Mouse (Mus musculus) heart, postnatal 25 days (tissue): ENCODE data around the gene Foxl1. TPM values are rescaled to one million over a fixed set of nuclear protein-coding genes. Genes with fewer than 3 reads are reported as not detected.
"Not testable (repeated sequence)": the region's sequence is repeated elsewhere in the genome, so short reads cannot be mapped to it uniquely, and the experiment has no call there.

Source experiments
- DNase-seq: peaks from one replicate; pipeline ENCODE4 v3.0.0; 2022; ENCODE audit warnings: low spot score
- intact Hi-C: fragments of 180-260 bp; cut with DNase I; formaldehyde crosslinking; loops from one replicate; pipeline ENCODE4 v1.15.1; 2025
- total RNA-seq, 2 experiments: library from RNA; stranded (reverse); gene quantifications; 2 replicates each; pipeline ENCODE4 v1.2.3; 2021

The Foxl1 gene
- total RNA-seq, 2 experiments from 2014 or later, result 0.16 TPM; not detected in 1

DNA sequence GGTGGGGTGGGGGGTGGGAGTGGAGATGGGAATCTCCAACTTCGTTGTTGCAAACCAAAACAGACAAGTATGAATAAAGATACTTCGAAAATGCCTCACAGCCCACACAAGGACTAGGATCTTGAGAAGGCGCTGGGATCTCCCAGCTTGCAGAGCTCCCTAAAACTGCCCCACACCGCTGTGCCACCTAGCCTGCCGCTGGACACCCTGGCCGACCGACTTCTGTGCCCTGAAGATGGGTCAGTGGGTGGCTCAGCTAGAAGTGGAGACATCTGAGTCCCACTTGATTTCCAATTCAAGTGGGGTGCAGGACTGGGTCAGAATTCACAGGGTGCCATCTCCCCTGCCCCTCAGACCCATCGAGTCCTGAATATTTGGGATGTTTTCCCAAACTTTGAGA, 6.0 kb upstream of the Foxl1 start:
- DNase-seq, result no peak
- intact Hi-C loops, result no loop called here

DNA sequence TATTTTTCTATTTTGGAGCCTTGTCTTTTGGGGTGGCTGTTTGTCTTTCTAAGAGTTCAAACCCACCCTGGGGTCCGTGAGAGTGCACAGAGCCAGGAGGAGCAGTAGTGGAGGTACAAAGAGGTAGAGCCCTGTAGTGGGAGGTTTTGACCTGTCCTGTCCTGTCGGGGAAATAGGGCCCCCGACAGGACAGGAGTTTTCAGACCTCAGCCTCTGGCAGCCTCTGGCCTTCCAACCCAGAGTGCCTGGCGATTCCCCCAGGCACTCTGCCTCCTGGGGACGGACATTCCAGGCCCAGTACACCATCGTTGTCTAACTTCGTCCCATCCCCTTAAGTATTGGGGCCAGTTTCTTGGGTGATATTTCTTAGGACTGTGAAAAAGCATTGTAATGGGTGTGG, 5.4 kb upstream of the Foxl1 start:
- DNase-seq, result no peak
- intact Hi-C loops, result no loop called here

DNA sequence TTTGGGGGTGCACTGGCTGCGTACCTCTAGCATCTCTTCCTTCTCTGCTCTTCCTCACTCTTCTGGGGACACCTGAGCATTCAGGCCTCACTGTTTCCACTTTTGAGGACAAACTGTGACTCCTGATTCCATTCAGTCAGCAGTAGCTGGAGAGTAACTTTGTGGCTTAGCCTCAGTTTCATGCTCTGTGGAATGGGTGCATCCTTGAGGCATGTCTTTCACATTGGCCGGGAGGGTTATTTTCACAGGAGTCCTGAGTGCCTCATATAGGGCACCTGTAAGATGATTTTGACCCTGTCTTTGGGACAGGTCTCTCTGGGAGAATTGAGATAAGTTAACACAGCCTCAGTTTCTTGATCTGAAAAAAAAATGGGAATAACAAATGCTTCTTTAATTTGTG, 4.6 kb upstream of the Foxl1 start:
- intact Hi-C loops, result no loop called here

DNA sequence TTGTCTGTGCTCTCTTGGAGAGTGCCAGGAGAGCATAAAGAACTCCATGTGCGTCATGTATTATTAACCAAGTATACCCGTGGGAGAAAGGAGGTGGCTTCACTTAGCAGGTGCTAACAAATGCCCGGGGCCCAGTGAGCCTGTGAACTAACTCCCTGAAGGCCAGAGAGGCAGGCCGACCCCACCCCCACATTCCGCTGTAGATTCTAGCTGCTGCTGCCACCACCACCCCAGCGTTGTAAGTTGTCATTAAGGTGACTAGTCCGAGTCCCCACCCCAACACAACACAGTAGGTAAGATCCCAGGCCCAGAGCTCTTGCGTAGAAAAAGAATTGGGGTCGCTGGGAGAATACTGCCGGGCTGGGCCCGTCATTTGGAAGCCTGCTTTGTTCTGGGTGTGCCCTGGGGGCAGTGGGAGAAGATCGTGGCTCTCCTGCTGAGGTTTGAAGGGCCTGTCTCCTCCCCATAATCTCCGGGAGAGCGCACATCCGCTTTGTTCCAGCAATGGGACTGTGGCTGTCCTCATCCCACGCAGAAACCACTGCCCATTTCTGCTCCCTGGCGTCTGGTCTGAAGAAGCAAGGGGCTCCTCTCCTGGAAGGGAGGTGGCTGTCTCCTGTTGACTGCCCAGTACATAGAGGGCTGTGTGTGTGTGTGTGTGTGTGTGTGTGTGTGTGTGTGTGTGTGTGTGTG, 3.0 kb upstream of the Foxl1 start:
- DNase-seq, result no peak
- intact Hi-C loops, result loop anchor here (5.0 kb wide), 1 partner anchor 103 kb away; no protein-coding TSS in a partner anchor

More for the DNA sequence above, 4.6 kb upstream of the Foxl1 start:
- no peak for DNase-seq

DNA sequence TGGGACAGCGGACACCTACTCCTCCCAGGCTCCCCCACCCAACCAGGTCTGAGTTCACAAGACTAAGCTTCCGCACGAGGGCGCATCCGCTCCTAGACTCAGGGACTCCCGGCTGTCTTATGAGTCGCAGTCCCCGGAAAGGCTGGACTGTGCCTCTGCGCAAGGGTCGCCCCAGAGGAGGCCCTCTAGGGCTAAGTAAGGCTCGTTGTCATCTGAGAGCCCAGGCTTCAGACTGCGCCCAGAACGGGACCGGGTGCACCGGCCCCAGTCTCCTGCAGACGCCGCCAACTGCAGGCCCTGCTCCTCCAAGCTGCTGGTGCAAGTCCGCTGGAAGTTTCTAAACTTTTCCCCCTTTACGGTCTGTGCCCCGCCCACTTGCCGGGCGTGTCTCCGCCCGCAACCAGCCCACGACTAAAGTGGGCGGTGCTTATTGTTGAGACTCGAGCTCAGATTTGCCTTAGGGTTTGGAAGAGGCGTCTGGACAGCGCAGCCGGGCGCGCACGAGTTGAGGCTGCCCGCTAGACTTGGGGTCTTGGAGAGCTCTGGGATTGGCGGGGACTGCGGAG, 2.3 kb upstream of the Foxl1 start:
- intact Hi-C loops, result loop anchor here (5.0 kb wide), 1 partner anchor 102 kb away; no protein-coding TSS in a partner anchor
- peak; percentile 80 for DNase-seq

DNA sequence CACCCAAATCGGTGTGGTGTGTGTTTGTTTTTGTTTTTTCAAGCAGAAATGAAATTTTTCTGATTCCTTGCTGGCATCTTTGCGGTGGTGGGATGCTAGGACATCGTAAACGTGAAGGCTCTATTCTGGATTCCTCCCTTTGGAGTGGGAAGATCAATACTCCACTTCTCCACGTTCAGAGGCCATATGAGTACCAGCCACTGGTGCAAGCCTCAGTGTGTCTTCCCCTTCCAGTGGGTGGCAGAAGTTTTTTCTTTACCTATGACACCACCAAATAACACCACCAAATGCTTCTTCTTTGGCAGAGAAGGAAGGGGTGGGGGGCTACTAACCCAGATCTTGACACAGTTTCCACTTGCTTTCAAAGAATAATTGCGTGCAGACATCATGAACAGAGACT, 1.5 kb upstream of the Foxl1 start:
- DNase-seq, result no peak
- intact Hi-C loops, result loop anchor here (5.0 kb wide), 1 partner anchor 101 kb away; no protein-coding TSS in a partner anchor

DNA sequence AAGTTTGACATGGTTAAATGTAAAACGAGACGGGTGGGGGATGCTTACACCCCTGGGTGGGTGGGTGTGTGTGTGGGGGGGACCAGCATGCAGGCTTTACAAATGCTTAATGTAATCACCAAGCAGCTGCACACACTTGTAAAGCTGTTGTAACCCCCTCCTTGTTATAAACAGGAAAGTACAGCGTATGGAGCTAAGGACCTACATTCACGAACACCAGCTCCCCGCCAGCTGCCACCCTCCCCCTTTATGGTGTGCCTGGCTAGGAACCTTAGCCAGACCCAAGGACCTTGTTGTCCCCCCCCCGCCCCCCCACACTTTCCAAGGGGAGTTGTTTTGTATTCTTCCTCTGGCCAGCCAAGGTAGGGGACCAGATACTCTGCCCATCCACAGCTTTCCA, 1.0 kb upstream of the Foxl1 start:
- intact Hi-C loops, result loop anchor here (5.0 kb wide), 1 partner anchor 101 kb away; no protein-coding TSS in a partner anchor

DNA sequence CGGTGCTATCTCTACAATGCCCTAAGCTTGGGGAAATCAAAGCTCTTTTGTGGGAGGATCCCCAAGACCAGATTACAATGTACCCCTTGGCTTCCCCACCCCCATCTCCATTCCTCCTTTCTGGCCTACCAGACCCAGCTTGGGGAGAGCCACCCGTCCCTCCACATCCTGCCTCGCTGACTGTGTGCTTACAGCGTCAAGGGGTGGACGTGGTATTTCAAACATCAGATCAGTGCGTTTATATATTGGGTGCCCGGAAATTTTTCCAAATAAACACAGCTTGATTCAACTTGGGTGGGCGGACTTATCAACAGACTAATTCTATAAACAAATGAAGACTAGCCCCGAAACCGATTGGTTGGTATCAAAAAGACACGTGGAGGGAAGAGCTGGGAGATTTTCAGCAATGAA, 444 bp upstream of the Foxl1 start:
- DNase-seq, result no peak
- intact Hi-C loops, result loop anchor here (5.0 kb wide), 1 partner anchor 100 kb away; no protein-coding TSS in a partner anchor

More for the DNA sequence above, 1.0 kb upstream of the Foxl1 start:
- no peak for DNase-seq

DNA sequence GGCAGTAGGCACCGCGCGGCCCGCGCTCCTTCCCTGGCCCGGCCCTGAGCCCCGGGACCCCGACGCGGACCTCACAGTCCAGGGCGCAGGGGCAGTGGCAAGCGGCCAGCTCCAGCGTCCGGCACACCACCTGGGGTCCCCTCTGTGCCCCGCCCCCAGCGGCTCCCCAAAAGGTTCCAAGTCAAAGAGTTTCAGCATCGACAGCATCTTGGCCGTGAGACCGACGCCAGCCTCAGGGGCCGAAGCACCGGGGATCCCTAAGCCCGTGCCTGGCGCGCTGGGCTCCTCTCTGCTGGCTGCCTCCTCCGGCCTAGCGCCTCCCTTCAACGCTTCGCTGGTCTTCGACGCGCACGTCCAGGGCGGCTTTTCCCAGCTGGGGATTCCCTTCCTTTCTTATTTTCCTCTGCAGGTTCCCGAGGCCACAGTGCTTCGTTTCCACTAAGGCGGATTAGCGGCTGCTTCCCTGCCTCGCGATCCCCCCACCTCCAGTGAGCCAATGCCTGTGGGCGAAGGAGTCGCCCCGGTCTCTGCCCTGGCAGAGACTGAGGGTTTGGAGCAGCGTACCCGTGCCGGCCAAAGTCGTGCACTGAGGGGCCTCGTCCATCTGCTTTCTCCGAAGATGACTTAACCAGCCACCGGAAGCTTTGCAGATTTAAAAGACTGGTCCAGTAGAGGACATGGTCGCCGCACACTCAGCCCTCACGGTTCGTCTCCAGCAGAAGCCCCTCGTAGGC, 958 bp downstream of the Foxl1 start:
- DNase-seq, result no peak
- intact Hi-C loops, result loop anchor here (5.0 kb wide), 1 partner anchor 99 kb away; no protein-coding TSS in a partner anchor

DNA sequence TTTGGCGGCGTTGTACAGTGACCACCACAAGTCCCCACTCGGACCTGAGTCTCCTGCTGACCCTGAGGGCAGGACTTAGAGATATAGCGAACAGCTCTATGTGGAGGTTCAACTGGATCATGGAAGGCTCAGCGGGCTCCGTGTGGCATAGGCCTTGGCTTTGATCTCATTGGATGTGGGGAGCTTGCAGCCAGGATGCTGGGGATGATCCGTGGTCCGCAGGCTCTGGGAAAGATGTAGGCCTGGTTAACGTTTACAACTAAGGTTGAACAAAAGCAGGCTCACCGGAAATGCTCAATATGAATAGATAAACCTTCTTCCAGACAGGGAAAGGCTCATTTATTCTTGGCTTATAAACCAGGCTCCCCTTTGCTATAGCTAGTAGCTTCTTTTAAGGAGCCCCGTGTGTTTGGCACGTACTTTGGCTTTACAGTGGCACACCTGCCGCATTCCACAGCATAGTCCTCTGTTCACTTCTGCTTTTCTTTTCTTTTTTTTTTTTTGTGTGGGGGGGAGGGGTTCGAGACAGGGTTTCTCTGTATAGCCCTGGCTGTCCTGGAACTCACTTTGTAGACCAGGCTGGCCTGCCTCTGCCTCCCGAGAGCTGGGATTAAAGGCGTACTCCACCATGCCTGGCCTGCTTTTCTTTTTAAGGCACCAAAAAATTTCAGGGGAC, 1.7 kb downstream of the Foxl1 start:
- DNase-seq, result no peak
- intact Hi-C loops, result loop anchor here (5.0 kb wide), 1 partner anchor 98 kb away; no protein-coding TSS in a partner anchor

DNA sequence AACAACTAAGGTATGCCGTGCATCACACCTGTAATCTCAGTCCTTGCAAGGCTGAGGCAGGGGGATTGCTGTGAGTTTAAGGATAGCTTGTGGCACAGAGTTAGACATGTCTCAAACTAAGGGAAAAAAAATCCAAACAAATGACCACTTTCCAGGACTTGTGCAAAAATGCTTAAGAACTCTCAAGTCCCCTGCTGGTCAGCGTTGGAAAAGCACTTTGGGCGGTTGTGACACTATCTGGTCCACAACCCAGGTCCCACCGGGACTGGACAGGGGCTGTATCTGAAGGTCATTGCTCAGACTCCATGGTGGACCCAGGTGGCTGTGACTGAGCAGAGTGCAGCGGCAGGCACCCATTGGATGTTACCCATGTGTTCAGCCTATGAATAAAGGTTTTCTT, 2.8 kb downstream of the Foxl1 start:
- intact Hi-C loops, result no loop called here
- DNase-seq, result no peak

DNA sequence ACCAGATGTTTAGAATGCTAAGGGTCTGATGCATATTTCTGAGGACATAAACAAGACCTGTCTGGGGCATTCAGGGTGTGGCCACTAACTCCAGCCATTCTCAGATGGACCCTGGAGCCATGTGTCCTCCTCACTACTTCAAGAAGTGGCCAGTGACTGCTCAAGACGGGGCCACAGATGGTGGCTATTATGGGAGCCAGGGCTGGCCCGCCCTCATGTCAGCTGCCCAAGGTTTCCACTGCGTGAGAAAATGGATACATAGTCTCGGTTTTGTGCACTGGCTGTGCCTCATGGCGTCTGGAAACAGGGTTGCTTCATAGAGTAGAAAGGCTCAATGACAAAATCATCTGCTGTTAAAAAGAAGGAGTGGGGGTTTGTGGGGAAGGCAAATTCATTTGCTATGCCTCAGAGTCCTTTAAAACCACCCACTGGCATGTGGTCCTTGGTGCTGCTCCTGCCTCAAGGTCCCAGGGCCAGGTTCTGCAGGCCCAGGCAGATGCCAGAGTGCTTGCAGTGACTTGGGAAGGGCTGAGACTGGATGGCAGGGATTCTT, 5.3 kb downstream of the Foxl1 start:
- no peak for DNase-seq
- intact Hi-C loops, result no loop called here

DNA sequence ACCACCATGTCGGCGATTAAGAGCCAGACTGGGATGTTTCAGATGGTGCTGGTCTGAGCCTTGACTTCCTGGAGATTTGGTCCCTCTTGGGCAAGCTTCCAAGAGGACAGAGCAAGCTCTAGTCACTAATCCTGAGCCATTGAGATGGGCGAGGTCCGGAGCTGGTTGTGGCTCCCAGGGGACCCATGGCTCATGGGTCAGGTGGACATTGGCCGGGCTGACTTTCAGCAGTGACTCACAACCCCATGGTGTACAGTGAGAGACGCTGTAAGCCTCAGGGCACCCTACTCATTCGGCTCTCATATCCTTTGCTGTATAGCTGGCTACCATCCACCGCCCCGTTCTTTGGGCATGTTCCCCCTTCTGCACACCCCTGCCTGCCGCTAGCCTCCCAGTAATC, 6.4 kb downstream of the Foxl1 start:
- no peak for DNase-seq
- intact Hi-C loops, result no loop called here

DNA sequence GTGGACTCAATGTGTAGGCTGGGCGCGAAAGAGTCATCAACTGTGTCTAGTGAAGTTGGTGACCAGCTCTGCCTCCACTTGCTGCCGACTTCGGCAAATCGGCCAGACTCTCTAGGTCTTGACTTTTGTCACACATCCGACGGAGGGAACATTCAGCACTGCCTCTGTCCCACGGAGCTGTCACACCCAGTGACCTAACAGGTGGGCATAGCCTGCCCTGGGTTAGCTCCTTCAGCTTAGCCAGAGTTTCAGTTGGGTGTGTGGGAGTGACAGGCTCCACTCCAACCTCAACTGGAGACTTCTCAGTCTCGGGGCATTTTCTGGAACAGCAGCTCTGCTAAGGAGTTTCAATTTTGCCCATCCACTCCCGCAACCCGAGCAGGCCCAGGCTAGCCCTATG, 6.8 kb downstream of the Foxl1 start:
- intact Hi-C loops, result no loop called here
- DNase-seq, result no peak

DNA sequence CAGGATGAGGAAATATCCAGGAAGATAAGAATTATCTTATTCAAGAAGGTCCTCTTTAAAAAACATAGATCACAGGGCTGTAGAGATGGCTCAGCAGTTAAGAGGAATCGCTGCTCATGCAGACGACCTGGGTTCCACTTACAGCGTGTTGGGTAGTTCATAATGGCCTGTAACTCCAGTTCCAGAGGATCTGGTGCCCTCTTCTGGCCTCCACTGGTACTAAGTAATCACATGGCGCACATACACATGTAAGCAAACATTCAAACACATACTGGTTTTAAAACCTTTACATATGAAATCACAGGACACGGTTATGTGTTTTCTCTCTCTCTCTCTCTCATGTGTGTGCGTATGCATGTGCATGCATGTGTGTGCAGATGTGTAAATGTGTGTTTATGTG, 9.1 kb downstream of the Foxl1 start:
- DNase-seq, result no peak
- intact Hi-C loops, result no loop called here

DNA sequence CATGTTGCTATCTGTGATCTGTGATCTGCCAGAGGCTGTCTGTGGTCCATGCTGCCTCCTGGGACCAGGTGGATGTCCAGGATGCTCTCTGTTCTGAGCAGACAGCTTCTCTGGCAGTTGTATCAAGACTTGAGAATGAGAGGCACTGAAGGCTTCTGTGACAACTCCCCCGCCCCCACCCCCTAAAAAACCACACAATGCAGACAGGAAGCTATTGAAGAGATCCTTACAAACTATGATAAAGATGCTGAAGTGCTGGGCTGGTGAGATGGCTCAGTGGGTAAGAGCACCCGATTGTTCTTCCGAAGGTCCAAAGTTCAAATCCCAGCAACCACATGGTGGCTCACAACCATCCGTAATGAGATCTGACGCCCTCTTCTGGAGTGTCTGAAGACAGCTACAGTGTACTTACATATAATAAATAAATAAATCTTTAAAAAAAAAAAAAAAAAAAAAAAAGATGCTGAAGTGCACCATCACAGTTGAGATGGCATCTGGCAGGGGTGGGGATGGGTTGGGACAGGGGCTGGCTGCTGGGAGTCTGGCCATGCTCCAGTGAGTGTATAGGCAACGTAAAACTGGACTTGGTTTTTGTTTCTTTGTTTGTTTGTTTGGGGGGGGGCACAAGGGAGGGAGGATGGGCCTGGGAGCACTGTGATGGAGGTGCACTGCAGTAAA, 17.9 kb downstream of the Foxl1 start:
- DNase-seq, intact Hi-C loops: not testable (repeated sequence)

DNA sequence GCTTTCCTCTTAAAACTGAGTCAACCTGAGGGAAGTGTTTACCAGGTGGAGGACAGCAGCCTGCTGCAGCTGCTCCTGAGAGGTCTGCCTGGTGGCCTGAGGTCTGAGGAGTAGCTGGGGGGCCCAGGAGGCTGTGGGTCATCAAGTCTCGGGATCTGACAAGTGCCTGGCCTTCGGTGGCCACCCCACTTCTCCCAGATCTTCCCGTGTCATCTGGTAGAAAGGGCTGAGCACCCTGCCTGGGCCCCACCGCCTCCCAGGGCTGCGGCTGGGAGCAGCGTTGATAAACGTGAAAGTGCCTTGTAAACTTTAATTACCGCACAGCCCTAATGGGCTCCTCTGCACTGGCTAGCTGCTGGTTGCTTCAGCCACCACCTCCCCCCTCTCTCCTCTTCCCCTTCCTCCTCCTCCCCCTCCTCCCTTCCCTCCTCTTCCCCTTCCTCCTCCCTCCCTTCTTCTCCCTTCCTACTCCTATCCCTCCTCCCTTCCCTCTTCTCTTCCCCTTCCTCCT, 20.9 kb downstream of the Foxl1 start:
- intact Hi-C loops, result no loop called here
- DNase-seq, result no peak

DNA sequence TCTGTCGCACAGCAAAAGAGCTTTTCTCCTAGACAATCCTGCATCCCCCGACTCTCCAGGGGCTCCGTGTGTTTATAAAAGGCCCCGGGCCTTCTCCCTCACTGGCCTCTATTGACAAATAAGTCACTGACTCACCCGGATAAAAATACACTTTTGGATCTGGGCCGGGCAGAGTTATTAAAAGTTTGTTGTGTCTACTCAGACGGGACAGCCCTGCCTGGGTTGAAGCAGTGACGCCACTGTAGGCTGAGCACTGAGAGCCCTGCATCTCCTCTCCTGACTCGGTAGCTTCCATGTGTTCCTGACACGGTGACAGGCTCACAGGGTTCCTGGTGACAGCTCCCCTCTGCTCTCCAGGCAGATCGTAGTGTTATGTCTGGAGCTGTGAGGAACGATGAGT, 24.7 kb downstream of the Foxl1 start:
- intact Hi-C loops, result no loop called here

DNA sequence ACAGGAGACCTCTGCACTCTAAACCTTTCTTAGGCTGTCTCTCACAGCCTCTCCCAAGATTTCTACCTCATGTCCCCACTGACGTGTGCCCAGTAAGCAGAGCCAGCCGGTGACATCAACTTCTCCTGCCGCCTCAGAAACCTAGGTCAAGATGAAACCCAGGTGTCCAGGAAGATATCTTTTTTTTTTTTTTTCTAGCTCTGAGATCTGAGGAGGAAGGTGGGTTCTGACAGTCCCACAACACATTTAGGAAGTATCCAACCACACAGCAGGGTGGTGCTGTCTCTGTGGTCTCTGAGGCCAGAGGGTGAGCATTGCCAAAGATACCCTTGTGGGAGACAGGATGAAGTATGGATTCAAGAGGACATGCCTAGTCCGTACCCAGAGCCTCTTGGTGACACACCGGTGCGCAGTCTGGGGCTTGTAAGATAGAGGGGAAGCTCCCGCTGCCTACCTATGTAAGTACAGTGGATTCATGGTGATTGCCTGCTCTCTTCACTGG, 29.3 kb downstream of the Foxl1 start:
- intact Hi-C loops, result no loop called here
- no peak for DNase-seq

More for the DNA sequence above, 24.7 kb downstream of the Foxl1 start:
- DNase-seq, result peak; percentile 43
